Mouse (Mus musculus) lung, postnatal 10 days (tissue): ENCODE measurements around the gene Slc5a2.
A peak's percentile ranks its signal among the peaks of the same experiment; 100 is the strongest.

Source experiments
- DNase-seq: peaks from one replicate; pipeline ENCODE4 v3.0.0; 2021

The Slc5a2 gene

DNA sequence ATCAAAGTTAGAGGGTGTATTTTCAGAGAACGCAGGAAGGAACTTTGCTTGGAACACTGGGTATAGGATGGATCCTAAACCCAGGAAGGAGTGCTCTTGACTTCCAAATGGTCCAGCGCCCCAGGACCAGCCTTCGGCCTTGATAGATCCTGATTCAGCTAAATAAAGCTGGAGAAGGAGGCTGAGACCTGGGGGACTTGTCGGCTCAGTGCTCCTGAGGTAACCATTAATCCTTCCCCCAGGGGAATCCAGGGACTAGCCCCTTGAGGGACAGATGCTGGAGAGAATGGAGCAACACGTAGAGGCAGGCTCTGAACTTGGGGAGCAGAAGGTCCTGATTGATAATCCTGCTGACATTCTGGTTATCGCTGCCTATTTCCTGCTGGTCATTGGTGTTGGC lies at the start of gene Slc5a2:
TSS of gene Slc5a2 (plus strand) at position 247 of the 400 bp plus-strand sequence.
- no peak for DNase-seq

DNA sequence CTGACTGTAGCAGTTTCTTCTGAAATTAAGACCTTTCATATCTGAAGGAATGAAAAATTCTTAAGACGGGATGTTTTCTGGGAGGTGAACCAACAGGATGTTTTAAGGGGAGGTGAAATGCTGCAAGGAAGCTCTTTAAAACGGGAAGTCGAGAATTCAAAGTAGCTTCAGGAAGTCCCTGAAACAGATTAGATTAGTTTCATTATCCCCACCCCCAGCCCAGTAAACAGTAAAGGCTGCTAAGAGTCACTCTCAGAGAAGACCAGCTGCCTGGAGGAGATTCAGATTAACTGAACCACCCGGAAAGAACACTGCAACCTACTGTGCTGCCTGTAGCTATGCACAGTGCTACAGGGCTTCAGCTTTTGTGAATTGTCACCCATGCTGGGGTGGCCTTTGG lies 45.5 kb upstream of the Slc5a2 start:
- no peak for DNase-seq

DNA sequence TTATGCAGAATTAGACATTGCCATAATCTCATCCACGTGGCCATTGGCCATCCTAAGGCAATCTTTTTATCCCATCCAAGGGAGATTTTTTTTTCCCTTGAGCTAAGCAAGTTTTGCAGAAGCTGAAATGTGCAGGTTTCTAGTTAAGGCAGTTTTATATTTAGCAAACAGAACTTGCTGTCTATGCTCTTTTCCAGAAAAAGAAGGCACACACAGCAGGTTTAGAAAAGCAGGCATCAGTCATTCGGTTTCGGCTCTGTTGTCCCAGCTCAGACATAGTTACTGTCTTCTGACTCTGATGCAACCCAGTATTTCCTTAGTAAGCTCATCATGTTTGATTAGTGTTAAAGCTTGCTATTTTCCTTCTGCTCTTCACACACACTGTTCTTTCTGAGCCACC lies 44.5 kb upstream of the Slc5a2 start:
- DNase-seq = no peak

DNA sequence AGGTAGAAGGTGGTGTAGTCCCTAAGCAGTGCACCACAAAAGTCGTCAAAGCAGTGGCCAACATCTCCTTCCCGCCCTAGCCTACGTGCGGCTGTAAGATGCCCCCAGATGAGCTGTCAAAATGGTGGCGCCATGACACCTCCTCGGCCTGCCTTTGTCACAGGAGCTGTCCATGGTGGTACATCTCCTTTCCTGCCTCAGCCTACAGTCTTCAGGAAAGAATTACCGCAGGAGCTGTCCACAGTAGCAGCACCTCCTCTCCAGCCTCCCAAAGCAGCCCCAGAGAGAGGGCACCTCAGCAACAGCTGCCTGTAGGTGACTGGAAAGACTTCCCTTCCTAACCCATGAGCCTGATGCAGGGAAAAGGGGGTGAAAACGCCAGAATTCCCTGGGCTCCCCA lies 33.7 kb upstream of the Slc5a2 start:
- no peak for DNase-seq

DNA sequence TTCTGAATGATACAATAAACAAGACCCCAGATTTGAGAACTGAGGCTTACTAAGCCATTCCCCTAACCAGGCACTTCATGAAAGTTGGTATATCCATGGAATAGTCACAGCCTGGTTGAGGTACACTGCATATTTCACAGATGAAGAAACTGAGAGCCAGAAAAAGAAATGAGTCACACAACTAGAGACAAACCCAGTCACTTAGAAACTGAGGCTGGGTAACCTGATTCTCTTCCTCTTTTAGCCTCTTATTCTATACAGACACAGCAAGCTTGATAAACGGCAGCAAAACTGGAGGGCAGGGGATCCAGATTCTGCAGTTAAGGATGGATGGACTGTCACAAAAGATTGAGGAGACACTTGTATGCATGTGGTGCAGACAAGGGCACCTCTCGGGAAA lies 30.7 kb upstream of the Slc5a2 start:
- no peak for DNase-seq

DNA sequence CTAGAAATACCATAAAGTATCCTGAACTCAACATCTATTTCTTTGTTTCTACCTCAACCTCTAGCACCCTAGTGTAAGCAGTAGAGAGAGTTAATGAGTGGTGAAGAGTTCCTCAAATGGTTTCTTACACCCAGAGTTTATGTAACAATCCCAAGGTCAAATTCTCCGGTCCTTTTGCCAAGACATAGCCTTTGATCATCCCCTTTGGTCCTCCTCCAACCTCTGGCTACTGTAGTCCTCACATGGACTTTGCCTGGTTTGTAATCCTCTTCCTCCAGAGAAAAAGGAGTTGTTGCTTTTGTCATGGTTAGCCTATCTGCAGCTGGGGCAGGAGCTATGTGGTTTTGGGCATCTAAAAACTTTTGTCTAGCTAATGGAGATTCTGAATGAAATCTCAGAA lies 30.0 kb upstream of the Slc5a2 start:
- peak; percentile 65 for DNase-seq

DNA sequence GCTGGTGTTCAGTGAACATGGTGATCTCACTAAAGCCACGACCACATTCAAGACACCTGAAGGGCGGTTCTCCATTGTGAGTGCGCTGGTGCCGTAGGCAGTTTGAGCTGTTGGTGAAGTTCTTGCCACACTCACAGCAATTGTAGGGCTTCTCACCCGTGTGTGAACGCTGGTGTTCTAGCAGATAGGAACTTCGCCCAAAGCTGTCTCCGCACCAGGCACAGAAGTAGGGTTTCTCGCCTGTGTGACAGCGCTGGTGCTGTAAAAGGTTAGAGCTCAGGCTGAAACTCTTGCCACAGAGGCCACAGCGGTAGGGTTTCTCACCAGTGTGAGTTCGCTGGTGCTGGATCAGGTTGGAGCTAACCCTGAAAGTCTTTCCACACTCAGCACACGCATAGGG lies 29.0 kb upstream of the Slc5a2 start:
- DNase-seq = no peak

DNA sequence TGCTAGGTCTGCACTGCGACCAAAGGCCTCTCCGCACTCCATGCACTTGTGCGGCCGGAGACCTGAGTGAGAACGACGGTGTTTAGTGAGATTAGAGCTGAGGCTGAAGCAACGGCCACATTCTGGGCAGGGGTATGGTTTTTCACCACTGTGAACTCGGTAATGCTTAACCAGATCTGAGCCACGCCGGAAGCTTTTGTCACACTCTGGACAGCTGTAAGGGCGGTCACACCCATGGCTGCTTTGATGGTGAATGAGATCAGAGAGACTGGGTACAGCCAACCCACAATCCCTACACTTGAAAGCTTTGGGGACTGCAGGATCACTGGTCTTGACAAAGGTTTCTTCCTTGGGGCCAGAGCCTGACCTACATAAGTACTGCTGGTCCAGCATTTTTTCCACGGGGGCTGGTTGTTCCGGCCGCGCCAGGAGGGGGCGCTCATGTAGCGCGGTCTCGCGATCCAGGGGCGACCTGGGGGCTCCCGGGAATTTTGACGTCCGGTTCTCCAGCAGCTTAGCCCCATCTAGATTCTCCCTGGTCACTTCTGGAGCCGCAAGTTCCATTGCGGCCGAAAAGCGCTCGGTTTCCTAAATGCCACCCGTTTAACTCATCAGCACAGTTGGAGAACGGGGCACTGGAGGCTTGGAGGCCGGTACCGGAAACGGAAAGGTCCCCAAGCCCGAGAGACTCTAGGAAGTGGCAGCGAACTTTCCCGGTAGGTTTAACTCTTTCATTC lies 28.4 kb upstream of the Slc5a2 start, which contains the start of gene Armc5:
TSS of gene Armc5 (plus strand) at position 487 of the 737 bp plus-strand sequence.
- DNase-seq = peak; percentile 93

DNA sequence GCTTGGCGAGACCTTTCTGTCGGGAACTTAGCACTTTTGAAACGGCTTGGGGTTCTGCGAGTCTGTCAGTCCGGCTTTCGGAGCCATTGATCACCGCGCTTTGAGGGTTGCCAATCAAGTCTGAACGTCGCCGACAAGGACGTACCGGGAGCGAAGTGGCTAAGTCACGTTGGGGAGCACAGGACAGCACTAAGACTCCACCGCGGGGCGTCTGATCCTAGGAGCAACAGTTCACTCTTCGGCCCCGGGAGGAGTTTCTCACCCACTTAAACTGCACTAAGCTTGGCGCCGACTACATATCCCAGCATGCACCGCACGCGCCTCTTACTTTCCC lies 27.9 kb upstream of the Slc5a2 start:
- no peak for DNase-seq

DNA sequence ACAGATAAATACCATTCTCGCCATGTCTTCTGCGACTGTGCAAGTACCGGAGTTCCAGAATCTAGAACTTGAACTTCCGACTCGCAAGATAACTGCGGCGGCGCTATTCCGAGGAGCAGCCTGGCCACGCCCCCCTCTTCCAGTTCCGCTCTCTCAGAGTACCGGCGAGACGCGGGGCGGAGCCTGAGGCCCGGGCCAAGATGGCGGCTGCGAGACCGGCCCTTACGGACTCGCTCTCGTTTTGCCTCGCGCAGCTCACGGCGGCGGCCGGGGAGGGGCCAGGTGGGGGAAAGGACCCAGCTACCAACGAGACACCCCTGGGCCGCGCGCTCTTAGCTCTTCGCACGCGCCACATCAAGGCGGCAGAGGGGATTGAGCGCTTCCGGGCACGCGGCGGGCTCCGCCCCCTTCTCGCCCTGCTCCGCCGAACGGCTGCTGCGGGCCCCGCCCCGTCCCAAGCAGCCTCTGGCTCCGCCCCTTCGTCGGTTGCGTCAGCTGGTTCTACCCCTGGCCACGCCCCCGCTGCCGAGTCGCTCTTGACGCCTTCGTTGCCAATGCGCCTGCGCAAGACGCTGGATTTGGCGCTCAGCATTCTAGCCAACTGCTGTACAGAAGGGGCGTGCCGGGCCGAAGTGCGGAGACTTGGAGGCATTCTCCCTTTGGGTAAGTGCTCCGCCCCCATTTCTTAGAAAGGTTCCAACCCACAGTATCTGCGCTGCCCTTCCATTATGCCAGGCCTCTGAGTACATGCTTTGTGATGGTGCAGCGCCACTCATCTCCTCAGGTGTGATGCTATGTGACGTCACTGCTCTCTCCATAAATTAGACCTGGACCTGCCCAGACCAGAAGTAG lies 27.3 kb upstream of the Slc5a2 start, which contains the start of gene 9130023H24Rik:
TSS of gene 9130023H24Rik (minus strand) at position 105 of the 852 bp plus-strand sequence.
- peak; percentile 100 for DNase-seq

DNA sequence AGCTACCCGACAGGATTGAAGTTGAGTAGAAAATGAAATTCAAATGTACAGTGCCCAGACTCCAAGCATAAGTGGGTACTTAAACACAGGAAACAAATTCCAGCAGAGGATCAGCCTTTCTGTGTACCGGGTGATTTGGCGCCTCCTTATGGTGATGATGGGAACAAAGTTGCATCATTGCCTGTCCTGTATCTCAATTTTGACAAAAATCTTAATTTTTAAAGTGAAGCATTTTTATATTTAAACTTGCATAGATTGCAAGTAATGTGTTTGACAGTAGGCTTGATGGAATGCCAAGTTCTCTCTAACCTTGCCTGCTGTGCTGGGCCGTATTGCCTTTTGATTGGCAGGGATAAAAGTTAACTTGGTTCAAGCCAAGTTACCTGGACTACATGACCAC lies 26.5 kb upstream of the Slc5a2 start:
- peak; percentile 82 for DNase-seq

DNA sequence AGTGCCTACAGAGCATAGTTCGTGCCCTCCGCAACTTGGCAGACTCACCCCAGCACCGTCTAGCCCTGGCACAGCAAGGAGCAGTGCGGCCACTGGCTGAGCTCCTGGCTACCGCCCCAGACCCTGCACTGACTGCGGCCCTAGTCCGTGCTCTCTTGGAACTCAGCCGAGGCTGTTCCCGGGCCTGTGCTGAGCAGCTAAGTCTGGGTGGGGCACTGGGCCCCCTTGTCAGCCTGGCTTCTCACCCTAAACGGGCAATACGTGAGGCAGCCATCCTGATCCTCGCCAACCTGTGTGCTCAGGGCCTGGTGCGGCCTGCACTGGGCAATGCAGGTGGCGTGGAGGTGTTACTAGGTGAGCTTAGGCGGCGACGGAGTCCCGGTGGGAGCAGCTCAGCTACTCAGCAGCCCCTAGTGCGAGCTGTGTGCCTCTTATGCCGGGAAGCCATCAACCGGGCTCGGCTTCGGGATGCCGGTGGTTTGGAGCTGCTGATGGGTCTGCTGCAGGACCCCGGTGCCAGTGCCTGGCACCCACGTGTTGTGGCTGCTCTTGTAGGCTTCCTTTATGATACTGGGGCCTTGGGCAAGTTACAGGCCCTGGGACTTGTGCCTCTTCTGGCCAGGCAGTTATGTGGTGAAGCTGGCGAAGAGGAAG lies 25.2 kb upstream of the Slc5a2 start:
- no peak for DNase-seq

DNA sequence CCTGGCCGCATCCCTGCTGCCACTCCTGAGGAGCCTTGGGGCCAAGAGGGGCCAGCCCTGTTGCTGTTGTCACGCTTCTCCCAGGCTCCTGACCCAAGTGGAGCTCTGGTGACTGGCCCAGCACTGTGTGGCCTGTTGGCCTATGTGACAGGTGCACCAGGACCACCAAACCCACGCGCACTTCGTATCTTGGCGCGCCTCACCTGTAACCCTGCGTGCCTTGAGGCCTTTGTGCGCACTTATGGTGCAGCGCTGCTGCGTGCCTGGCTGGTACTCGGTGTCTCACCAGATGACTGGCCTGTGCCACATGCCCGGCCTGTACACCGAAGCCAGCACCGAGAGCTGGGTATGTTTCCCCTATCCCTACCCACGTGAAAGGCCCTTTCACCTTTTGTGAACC lies 23.1 kb upstream of the Slc5a2 start:
- no peak for DNase-seq

DNA sequence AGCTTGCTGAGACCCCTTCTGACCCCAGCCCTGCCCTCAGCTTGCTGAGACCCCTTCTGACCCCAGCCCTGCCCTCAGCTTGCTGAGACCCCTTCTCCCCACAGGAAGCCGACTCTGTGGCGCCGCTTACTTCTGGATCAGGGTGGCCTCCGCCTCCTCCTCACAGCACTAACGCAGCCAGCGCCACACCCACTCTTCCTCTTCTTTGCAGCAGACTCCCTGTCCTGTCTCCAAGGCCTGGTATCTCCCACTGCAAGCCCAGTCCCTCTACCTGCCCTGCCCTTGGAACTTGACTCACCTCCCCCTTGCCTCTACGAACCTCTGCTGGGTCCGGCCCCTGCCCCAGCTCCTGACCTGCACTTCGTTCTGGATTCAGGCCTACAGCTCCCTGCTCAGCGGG lies 21.5 kb upstream of the Slc5a2 start:
- no peak for DNase-seq

DNA sequence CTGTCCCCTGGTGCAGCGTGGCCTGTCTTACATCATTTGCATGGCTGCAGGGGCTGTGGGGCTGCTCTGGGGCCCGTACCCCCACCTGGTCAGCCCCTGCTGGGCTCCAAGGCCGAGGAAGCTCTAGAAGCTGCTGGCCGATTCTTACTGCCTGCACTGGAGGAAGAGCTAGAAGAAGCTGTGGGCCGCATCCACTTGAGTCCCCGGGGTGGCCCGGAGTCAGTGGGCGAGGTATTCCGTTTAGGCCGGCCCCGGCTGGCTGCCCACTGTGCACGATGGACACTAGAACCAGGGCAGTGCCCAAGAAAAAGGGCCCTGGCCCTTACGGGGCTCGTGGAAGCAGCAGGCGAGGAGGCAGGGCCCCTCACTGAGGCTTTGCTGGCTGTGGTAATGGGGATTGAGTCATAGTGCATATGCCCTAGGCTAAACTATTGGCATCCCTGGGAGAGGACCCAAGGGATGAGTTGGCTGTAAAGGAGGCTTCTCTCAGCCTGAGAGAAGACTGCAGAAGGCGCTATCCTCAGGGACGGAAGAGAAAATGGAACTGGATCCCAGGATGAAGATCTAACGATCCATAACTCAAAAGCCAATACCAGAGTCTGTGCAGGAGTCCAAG lies 20.9 kb upstream of the Slc5a2 start:
- DNase-seq = no peak

DNA sequence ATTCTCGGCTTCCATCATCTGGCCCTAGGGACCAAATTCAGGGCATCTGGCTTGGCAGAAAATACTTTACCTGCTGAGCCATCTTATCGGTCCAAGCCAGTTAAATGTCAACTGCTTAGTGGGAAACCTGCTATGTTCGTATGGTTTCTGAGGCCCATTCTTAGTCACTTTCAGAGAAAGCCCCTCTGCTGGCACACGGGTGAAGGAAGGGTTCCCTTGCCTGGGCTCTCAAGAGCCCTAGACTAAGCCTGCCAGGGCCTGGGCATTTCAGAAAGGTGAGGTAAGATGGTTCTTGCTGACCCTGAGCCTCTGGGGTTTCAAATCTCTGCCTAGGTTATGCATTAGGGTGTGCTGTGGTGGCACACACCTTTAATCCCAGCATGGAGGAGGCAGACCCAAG lies 19.9 kb upstream of the Slc5a2 start:
- DNase-seq = no peak

DNA sequence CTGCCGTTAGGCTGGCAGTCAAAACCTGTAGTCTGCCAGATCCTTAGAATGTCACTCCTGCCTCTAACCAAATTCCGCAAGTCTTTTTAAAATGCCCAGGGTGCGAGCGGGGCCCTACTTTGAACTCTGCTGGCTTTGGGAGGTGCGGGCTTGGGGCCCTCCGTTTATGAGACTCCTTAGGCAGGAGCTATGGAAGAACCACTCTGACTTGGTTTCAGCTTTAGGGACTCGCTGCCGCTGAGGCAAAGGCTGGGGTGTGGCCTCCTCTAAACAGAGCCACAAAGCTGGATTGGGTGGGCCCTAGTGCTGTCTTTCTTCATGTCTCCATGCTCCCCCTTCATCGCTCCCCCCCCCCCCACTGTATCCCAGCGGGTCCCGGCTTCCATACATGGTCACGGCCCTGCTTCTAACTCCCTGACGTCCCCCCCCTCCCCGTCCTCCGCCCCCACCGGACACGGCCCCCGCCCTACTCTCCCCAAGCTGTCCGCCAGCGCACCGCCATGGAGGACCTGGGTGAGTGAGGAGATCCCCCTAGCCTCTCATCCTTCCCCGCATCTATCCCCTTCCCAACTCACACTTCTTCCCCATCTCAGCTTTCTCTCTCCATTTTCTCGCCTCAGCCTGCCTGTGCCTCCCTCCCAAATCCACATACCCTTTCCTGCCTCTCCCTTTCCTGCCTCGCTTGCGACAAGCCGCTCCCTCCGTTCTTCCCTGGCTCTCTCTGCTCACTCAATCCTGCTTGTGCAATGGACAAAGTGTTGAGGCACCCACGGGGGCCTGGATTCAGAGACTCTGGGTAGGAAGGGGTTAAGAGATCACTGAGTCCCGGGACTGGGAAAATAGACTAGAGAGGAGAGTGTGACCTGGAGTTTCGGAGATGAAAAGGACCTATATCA lies 18.7 kb upstream of the Slc5a2 start, which contains the start of gene Tgfb1i1:
TSS of gene Tgfb1i1 (plus strand) at position 317 of the 896 bp plus-strand sequence.
- DNase-seq = peak; percentile 87

DNA sequence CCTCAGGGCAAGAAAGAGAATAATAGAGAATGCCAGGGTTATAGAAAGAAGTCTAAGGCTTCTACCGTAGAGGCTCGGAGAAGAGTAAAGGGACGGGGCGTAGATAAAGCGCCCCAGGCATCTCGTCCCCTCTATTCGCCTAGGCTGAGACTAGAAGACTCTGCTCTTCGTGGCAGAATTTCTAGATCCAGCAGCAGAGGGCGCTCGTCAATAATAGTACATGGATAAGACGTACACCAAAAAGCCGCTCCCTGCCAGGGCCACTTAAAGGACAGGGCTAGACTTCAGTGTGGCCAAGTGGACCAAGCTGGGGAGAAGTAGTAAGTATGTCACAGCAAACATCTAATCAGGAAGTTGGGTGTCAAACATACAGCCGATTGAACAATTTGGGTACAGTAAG lies 18.0 kb upstream of the Slc5a2 start:
- DNase-seq = peak; percentile 96

DNA sequence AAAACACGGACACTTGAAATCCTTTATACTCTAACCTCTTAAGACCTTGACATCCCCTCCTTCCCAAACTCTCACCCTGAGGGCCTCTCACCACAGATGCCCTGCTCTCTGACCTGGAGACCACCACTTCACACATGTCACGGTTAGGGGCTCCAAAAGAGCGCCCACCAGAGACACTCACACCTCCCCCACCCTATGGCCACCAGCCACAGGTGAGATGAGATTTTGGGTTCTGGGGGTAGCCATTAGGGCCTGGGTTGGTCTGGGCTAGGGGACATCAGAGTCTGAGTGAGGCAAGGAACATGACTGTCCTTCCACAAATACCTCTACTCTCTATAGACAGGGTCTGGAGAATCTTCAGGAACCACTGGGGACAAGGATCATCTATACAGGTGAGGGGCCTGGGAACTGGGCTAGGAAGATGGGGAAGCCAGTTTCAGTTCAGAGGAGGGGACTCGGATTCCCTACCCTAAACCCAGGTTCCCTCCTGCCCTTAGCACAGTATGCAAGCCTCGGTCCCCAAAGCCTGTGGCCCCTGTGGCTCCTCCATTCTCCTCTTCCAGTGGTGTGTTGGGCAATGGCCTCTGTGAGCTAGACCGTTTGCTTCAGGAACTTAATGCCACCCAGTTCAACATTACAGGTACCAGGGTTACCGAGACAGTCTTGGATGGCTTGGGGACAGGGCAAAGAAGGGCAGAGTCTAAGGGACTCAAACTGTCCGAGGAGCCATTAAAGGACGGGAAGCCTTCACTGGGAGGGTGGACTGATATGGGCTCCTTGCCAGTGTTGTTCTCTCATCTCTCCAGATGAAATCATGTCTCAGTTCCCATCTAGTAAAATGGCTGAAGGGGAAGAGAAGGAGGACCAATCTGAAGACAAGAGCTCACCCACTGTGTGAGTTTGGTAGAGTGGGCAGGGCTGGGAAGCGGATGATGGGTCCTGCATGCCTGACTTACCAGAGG lies 17.1 kb upstream of the Slc5a2 start:
- peak; percentile 57 for DNase-seq

DNA sequence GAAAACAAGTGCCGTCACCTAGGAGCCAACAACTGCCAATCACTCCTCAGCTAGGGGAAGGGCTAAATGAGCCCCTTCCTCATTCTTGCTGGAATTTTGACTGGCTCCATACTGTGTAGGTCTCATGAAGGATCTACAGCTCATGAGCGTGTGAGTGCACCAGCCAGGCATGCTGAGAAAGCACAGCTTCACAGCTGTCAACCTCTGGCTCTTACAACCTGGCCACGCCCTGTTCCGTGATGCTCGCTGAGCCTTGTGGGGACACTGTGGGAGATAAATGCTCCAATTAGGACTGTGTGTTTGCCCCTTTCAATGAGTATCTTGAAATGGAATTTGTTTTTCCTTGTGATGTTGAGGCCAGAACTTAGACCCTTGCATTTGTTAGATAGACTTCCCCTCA lies 15.5 kb upstream of the Slc5a2 start:
- no peak for DNase-seq

DNA sequence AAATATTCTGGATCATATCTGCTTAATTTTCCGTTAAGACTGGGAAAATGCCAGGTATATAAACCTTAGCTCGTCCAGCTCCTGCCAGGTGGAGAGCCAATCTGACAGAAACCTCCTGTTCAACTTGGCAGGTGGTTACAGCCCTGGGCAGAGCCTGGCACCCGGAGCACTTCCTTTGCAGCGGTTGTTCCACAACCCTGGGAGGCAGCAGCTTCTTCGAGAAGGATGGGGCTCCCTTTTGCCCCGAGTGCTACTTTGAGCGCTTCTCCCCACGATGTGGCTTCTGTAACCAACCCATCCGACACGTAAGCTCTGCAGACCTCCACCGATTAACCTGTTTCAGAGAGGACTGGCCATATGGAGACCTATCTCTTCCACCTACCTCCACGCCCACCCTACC lies 13.5 kb upstream of the Slc5a2 start:
- no peak for DNase-seq
